Mouse (Mus musculus): ENCODE results near the gene Asf1a.

DNA sequence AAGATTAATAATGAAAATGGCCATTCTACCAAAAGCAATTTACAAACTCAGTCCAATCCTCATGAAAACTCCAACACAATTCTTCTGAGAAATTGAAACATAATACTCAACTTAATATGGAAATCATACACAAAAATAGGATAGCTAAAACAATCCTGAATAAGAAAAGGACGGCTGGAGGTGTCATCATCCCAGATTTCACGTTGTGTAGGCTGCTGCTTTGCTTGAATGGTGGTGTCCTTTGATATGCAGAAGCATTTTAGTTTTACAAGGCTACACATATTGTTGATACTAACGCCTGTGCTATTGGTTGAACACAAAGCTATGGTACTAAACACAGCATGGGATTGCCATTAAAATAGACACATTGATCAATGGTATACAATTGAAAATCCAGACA, 10.8 kb upstream of the Asf1a start:
- no peak for TF ChIP-seq CTCF (IDR thresholded peaks at IDR 0.05; ENCODE audit: borderline replicate concordance, extremely low read depth, insufficient read depth, insufficient read length)
- no peak for TF ChIP-seq POLR2A (IDR thresholded peaks at IDR 0.05; ENCODE audit: borderline replicate concordance, extremely low read depth, insufficient read depth, insufficient read length, poor library complexity, severe bottlenecking)

Data from brain, embryonic 14.5 days (tissue).